Mouse (Mus musculus) liver, embryonic 11.5 days (tissue): ENCODE results near the gene Ube2d3. TPM values are rescaled to one million over a fixed set of nuclear protein-coding genes. Genes with fewer than 3 reads are reported as not detected.
A peak's percentile ranks its signal among the peaks of the same experiment; 100 is the strongest.

Source experiments
- ATAC-seq: fragments of 200-750 bp; cut with Nextera tagmentation; replicated peaks from 2 replicates; pipeline ENCODE4 v1.8.0; 2017; ENCODE audit warnings: moderate number of reproducible peaks, mild to moderate bottlenecking, moderate TSS enrichment, moderate library complexity; ENCODE audit not compliant: low FRiP score
- DNase-seq: peaks from one replicate; pipeline ENCODE4 v3.0.0-alpha.2; 2017; ENCODE audit warnings: low spot score
- H3K27ac ChIP-seq: fragments of 300-500 bp; sonication (generic); 2 replicates; pipeline ENCODE4 v1.5.1; 2014; ENCODE audit warnings: mild to moderate bottlenecking, low read depth, low read length, control low read depth
- H3K27me3 ChIP-seq: fragments of 300-500 bp; sonication (generic); replicated peaks from 2 replicates; pipeline ENCODE4 v1.6.1; 2014; ENCODE audit warnings: low read length, mixed read lengths; ENCODE audit not compliant: control insufficient read depth, insufficient read depth
- H3K36me3 ChIP-seq: fragments of 300-500 bp; sonication (generic); 2 replicates; pipeline ENCODE4 v1.6.1; 2014; ENCODE audit warnings: mild to moderate bottlenecking, low read length, moderate library complexity, mixed read lengths; ENCODE audit not compliant: control insufficient read depth, insufficient read depth
- H3K4me1 ChIP-seq: fragments of 300-500 bp; sonication (generic); replicated peaks from 2 replicates; pipeline ENCODE4 v1.6.1; 2014; ENCODE audit warnings: low read length, mixed read lengths; ENCODE audit not compliant: control insufficient read depth, insufficient read depth
- H3K4me2 ChIP-seq: fragments of 300-500 bp; sonication (generic); 2 replicates; pipeline ENCODE4 v1.6.1; 2014; ENCODE audit warnings: mild to moderate bottlenecking, control low read depth, moderate library complexity
- H3K4me3 ChIP-seq: fragments of 300-500 bp; sonication (generic); 2 replicates; pipeline ENCODE4 v1.5.1; 2014; ENCODE audit warnings: low read depth, low read length, control low read depth
- H3K9ac ChIP-seq: fragments of 300-500 bp; sonication (generic); 2 replicates; pipeline ENCODE4 v1.6.1; 2014; ENCODE audit warnings: low read depth, low read length, control low read depth
- H3K9me3 ChIP-seq: fragments of 300-500 bp; sonication (generic); 2 replicates; pipeline ENCODE4 v1.6.1; 2016; ENCODE audit warnings: low read length, inconsistent platforms, mixed read lengths; ENCODE audit not compliant: control insufficient read depth
- WGBS: fragments of 180-500 bp; shearing (Covaris S2); extraction: QIAGEN DNeasy Blood & Tissue Kit; methylation state at CpG from one replicate; pipeline ENCODE4 v1.1.7; 2014; 5-methylcytosine and 5-hydroxymethylcytosine counted together
- polyA plus RNA-seq: library from polyadenylated mRNA; unstranded; fragments of >200 nt; fragmentation: Nextera tagmentation; extraction: Ambion mirVana; gene quantifications from 2 replicates; pipeline ENCODE4 v1.2.1, GENCODE M21; 2014

The Ube2d3 gene
- polyA plus RNA-seq, 1 experiment from 2014 or later: 502 TPM

DNA sequence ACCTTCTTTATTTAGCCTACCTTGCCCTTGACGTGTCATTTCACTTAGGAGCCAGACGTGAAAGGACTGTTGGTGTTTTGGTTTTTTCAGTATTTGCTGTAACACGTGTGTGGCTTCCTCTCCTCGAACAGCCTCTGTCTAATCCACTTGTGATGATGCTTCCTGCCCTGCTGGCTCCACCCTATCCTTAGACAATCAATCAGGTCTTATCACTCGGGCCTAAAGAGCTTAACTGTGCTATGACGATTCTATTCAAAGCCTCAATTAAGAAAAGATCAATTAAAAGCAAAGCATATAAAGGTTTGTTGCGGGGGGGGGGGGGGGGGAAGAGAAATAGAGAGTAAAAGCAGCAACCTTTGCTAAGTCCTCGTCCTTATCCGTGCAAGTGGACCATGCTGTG is 30.6 kb upstream of the Ube2d3 start:
- Histone ChIP-seq H3K27ac (no peak overlapping the region), H3K4me3 (no peak overlapping the region)
- no peak for ATAC-seq

DNA sequence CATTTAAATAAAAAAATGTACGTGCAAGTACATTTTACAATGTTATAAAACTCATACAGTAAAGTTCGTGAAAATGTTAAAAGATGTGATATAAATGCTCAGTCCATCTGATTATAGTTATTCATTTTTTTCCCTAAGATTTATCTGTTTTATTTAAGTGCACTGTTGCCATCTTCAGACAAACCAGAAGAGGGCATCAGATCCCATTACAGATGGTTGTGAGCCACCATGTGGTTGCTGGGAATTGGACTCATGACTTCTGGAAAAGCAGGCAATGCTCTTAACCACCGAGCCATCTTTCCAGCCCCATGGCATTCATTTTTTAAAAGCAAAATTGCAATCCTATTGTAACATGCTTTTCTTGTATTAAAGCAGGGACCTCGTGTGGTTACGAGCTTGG is 28.7 kb upstream of the Ube2d3 start:
- Histone ChIP-seq H3K36me3 (peaks cover 20% of the 10 kb centered on the region), H3K9me3 (no peaks in the 10 kb centered on the region), H3K4me1 (peaks cover 3% of the 10 kb centered on the region; the same call in 1 of the 2 replicates), H3K4me3 (no peak overlapping the region), H3K4me2 (no peak overlapping the region), H3K9ac (no peak overlapping the region), H3K27ac (no peak overlapping the region), H3K27me3 (no peaks in the 10 kb centered on the region)
- WGBS: 94% methylated on average over 5 of the region's 5 CpGs
- no peak for DNase-seq
- ATAC-seq: no peak

More for the DNA sequence above, 30.6 kb upstream of the Ube2d3 start:
- Histone ChIP-seq H3K4me2 (no peak overlapping the region), H3K27me3 (no peaks in the 10 kb centered on the region), H3K4me1 (peaks cover 3% of the 10 kb centered on the region; the same call in 1 of the 2 replicates), H3K36me3 (peaks cover 20% of the 10 kb centered on the region), H3K9ac (no peak overlapping the region), H3K9me3 (no peaks in the 10 kb centered on the region)
- DNase-seq: no peak
- 71% methylated on average over 9 of the region's 9 CpGs for WGBS

DNA sequence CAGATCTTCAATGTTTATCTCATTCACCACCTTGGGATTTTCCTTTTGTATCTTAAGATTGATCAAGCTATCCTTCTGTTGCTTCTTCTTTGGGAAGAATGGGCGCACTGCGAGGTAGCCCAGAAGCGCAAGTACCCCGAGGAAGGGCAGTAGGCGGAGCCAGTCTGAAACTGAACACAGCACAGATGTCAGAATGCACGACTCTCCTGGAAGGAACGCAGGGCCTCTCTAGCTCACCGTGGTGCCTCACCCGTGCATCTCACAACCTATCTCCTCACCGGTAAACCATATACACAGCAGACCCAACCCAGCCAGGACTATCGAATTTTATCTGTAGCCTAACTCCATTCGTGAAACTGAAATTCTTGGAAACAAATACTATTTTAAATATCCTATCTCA is 26.9 kb upstream of the Ube2d3 start:
- H3K9ac ChIP-seq: no peak overlapping the region
- WGBS: 83% methylated on average over 12 of the region's 12 CpGs
- ATAC-seq (no peak), DNase-seq (no peak)
- no peaks in the 10 kb centered on the region for H3K27me3 ChIP-seq
- no peak overlapping the region for H3K4me3 ChIP-seq
- peaks cover 18% of the 10 kb centered on the region for H3K36me3 ChIP-seq
- H3K9me3 ChIP-seq: no peaks in the 10 kb centered on the region
- no peak overlapping the region for H3K4me2 ChIP-seq
- H3K4me1 ChIP-seq: peaks cover 3% of the 10 kb centered on the region; the same call in 1 of the 2 replicates
- H3K27ac ChIP-seq: no peak overlapping the region

DNA sequence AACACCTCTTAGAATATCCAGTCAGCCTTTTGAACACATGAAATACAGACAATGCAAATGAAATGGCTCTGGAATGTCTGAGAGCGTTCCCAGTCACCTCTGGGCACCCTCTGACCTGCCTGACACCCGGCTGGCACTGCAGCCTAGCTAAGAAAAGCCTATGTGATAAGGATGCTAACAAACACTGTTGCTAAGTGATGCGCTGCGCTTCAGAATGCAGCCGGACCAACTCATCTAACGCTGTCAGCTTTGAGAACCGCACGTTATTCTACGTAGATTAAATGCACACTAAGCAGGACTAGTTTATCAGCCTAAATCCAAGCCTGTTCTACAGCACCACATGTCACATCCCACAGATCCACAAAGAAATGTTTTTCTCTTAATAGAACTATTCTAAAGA is 26.1 kb upstream of the Ube2d3 start:
- Histone ChIP-seq H3K27me3 (no peaks in the 10 kb centered on the region), H3K4me2 (no peak overlapping the region), H3K9me3 (no peaks in the 10 kb centered on the region), H3K27ac (no peak overlapping the region), H3K36me3 (peaks cover 19% of the 10 kb centered on the region), H3K4me3 (no peak overlapping the region), H3K4me1 (peaks cover 3% of the 10 kb centered on the region; the same call in 1 of the 2 replicates), H3K9ac (no peak overlapping the region)
- 60% methylated on average over 9 of the region's 9 CpGs for WGBS
- ATAC-seq (no peak), DNase-seq (no peak)

DNA sequence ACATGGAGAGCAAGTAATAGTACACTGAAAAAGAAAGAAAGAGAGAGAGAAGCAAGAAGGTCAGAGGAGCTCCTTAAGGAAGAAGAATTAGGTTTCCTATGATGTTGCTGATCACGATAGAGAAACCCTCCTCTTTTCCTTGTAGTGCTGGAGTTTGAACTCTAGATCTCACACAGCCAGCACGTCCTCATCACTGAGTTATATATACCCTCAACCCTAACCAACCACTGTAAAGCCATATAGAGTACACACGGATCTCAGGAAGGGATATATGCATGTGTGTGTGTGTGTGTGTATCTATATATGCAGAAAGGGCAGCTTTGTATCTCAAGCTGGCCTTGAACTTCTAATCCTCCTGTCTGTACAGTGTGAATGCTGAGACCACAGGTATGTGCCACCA is 20.7 kb upstream of the Ube2d3 start:
- 86% methylated on average over 3 of the region's 3 CpGs for WGBS
- H3K4me3 ChIP-seq: no peak overlapping the region
- no peak for ATAC-seq
- H3K9ac ChIP-seq: no peak overlapping the region
- H3K36me3 ChIP-seq: peaks cover 3% of the 10 kb centered on the region; the same call in 1 of the 2 replicates
- no peak overlapping the region for H3K27ac ChIP-seq
- no peak overlapping the region for H3K4me2 ChIP-seq
- no peaks in the 10 kb centered on the region for H3K27me3 ChIP-seq
- no peaks in the 10 kb centered on the region for H3K9me3 ChIP-seq
- no peak for DNase-seq
- H3K4me1 ChIP-seq: peaks cover 11% of the 10 kb centered on the region; the same call in 1 of the 2 replicates

DNA sequence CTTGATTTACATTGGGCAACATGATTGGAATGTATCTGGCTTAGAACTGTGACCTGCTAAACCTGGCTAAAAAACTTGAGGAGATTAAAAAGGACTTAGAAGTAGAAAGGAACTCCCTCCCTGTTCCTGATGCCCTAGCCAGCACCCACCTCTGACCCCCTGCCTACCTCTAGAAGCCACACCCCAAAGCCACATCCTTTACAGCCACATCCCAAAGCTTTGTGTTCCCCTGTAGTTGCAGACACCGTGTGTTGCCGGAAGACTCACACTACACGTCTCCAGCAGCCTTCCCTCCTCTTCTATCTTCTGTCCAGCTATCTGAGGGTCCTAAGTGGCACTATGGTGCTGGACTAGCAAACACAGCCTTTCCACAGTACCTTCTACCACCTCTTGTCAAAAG is 20.1 kb upstream of the Ube2d3 start:
- H3K9me3 ChIP-seq: no peaks in the 10 kb centered on the region
- 62% methylated on average over 3 of the region's 3 CpGs for WGBS
- no peak overlapping the region for H3K4me3 ChIP-seq
- no peak overlapping the region for H3K4me2 ChIP-seq
- H3K4me1 ChIP-seq: peaks cover 11% of the 10 kb centered on the region; the same call in 1 of the 2 replicates
- ATAC-seq (no peak), DNase-seq (no peak)
- H3K27me3 ChIP-seq: no peaks in the 10 kb centered on the region
- no peak overlapping the region for H3K9ac ChIP-seq
- no peak overlapping the region for H3K27ac ChIP-seq
- H3K36me3 ChIP-seq: peaks cover 3% of the 10 kb centered on the region; the same call in 1 of the 2 replicates

DNA sequence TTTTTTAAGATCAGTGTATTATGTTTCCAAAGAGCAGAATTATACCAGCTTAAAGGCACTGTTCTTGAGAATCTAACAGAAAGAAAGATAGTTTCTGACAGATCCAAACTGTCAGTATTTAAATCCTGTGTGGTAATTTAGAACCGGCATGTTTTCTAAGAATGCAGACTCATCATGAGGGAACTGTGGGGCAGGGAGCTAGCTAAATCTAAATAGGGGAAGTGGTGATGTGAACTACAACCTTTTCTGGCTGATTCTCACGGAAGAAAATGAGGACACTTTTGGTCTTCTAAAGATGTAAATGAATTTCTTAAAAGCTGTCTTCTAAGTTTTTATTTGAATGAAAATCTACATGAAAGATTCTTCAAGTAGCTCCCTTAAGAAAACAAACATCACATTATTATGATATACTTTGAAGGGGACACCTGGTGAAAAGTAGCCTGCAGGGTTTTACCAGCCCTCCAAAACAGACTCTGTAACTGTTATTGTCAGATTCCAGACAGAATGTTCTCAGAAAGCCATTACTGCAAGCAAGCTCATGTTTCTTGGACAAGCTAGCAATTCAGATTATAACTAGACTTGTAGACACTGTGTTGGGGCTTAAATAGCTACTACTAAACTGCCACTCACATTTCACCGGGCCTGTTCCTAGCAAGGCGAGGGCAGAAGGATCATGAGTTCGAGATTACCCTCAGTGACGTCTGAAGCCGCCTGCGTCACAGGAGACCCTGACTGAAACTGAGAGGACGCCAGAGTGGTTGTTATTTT is 17.2 kb upstream of the Ube2d3 start:
- ATAC-seq: no peak
- H3K4me3 ChIP-seq: no peak overlapping the region
- H3K27me3 ChIP-seq: no peaks in the 10 kb centered on the region
- peaks cover 11% of the 10 kb centered on the region; the same call in 1 of the 2 replicates for H3K4me1 ChIP-seq
- no peak for DNase-seq
- H3K36me3 ChIP-seq: peaks cover 3% of the 10 kb centered on the region; the same call in 1 of the 2 replicates
- H3K4me2 ChIP-seq: peak overlapping the region; percentile 84
- H3K9ac ChIP-seq: peak overlapping the region; percentile 35; the same call in 1 of the 2 replicates
- 68% methylated on average over 9 of the region's 9 CpGs for WGBS
- H3K9me3 ChIP-seq: no peaks in the 10 kb centered on the region
- peak overlapping the region; percentile 67 for H3K27ac ChIP-seq

DNA sequence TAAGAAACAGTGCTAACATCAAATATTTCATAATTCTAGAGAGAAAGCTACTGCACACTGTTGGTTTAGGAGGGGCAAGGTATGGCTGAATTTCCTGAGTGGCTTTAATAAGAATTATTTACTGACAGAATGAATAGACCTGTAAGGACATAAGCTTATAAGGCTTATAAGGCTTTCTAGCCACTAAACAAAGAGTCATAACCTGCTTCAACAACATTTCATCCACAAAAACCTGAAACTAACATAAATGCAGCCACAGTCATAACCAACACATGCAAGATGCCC is 16.7 kb upstream of the Ube2d3 start:
- Histone ChIP-seq H3K27me3 (no peaks in the 10 kb centered on the region), H3K9ac (peak overlapping the region; percentile 35; the same call in 1 of the 2 replicates), H3K4me3 (no peak overlapping the region; the same call in 1 of the 2 replicates), H3K4me2 (peak overlapping the region; percentile 84), H3K36me3 (peaks cover 3% of the 10 kb centered on the region; the same call in 1 of the 2 replicates), H3K9me3 (no peaks in the 10 kb centered on the region), H3K27ac (peak overlapping the region; percentile 67), H3K4me1 (peaks cover 11% of the 10 kb centered on the region; the same call in 1 of the 2 replicates)
- ATAC-seq: no peak
- DNase-seq: no peak
